Comparison of ENCODE assay signal across 22 mouse cellular contexts in the genomic region with DNA sequence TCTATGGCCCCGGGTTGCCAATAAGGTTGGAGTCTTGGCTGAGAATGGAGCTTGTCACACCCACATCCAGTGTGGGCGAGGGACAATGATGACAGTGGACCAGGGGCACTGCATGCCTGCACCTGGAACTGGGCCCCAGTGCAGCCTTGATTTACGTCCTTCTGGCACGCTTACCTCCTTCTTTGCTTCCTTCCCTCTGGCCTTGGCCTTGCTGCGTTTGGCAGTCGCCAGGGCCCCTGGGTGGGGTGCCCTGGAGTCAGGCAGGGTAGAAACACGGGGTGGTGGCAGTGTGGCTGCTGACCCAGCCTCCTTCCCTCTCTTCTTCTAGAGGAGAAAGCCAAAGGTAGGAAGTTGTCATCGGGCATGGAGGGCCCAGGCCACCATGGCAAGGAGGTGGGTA. TPM values are rescaled to one million over a fixed set of nuclear protein-coding genes. Genes with fewer than 3 reads are reported as not detected.
DNase-seq lines count a peak whose midpoint lies in the region; ATAC-seq and TF ChIP-seq lines count a peak whose summit lies in the region.
"Had no signal": no experiment of that assay in that cellular context is flagged by ENCODE, and none has a peak within 500 bp of the region (broad histone marks: within the 10 kb centered on the region; RNA-seq: fewer than 3 reads in every experiment).

No protein-coding gene starts in this region.

- peak; percentile 87 for DNase-seq in adrenal gland, adult 2 months
- DNase-seq in adrenal gland, postnatal 10 days: peak; percentile 67
- DNase-seq in fat pad, adult 2 months (ENCODE audit: extremely low read depth, low read depth, low spot score): peak; percentile 18
- DNase-seq in heart, adult 11 months: no peak
- DNase-seq in thymus, adult 2 months: no peak
- DNase-seq: cerebellum, adult 2 months; cerebellum, postnatal 10 days; gastrocnemius, postnatal 14 days; heart, postnatal 4 days; kidney, adult 18-20 months had no signal

- H3K9ac ChIP-seq in hindbrain, embryonic 12.5 days: 0 out of 2 replicates have a peak overlapping the region, but pooled peaks have one; percentile 6
- H3K9ac ChIP-seq in hindbrain, embryonic 16.5 days (ENCODE audit: low read depth, low read length): no peak overlapping the region
- H3K9ac ChIP-seq: forebrain, embryonic 15.5 days; heart, embryonic 13.5 days; hindbrain, embryonic 13.5 days; intestine, embryonic 15.5 days had no signal

- H3K36me3 ChIP-seq in hindbrain, embryonic 12.5 days: peaks cover 97% of the 10 kb centered on the region
- peaks cover 59% of the 10 kb centered on the region for H3K36me3 ChIP-seq in hindbrain, embryonic 16.5 days (ENCODE audit: control insufficient read depth, insufficient read depth, low read length)
- peaks cover 13% of the 10 kb centered on the region for H3K36me3 ChIP-seq in thymus, adult 2 months (ENCODE audit: control insufficient read depth, insufficient read depth, low read length)

- WGBS in hindbrain, embryonic 12.5 days: 83% methylated on average over 8 of the region's 8 CpGs
- WGBS in hindbrain, embryonic 16.5 days: 77% methylated on average over 8 of the region's 8 CpGs
- WGBS in thymus, adult 2 months: 87% methylated on average over 8 of the region's 8 CpGs

- H3K4me1 ChIP-seq in hindbrain, embryonic 12.5 days: no peaks in the 10 kb centered on the region
- H3K4me1 ChIP-seq in hindbrain, embryonic 16.5 days (ENCODE audit: control insufficient read depth, insufficient read depth, low read depth, low read length): no peaks in the 10 kb centered on the region
- H3K4me1 ChIP-seq in thymus, adult 2 months (replicated peaks; ENCODE audit: control insufficient read depth, insufficient read depth, low read length): no peaks in the 10 kb centered on the region
- H3K4me1 ChIP-seq: embryonic facial prominence, embryonic 10.5 days; forebrain, embryonic 10.5 days; forebrain, embryonic 15.5 days; heart, embryonic 13.5 days; intestine, embryonic 15.5 days had no signal

- no peak for ATAC-seq in hindbrain, embryonic 12.5 days (ENCODE audit: low FRiP score)
- ATAC-seq in hindbrain, embryonic 16.5 days: no peak
- ATAC-seq: activated CD4-positive, CD25-positive, alpha-beta regulatory T cell, adult 4 months; forebrain, embryonic 15.5 days; intestine, embryonic 15.5 days; Patski had no signal

- H3K4me2 ChIP-seq in hindbrain, embryonic 12.5 days (replicated peaks): no peak overlapping the region
- H3K4me2 ChIP-seq in hindbrain, embryonic 16.5 days (ENCODE audit: low read length): no peak overlapping the region
- H3K4me2 ChIP-seq: forebrain, embryonic 15.5 days; heart, embryonic 13.5 days; hindbrain, embryonic 13.5 days; intestine, embryonic 15.5 days had no signal

- TF ChIP-seq CTCF in thymus, adult 2 months (IDR thresholded peaks at IDR 0.05; ENCODE audit: borderline replicate concordance, control insufficient read depth, extremely low read depth, insufficient read depth, low read length, poor library complexity): no peak

- no peak overlapping the region for H3K27ac ChIP-seq in hindbrain, embryonic 12.5 days
- H3K27ac ChIP-seq in hindbrain, embryonic 16.5 days (ENCODE audit: low read depth, low read length): no peak overlapping the region
- no peak overlapping the region for H3K27ac ChIP-seq in thymus, adult 2 months (ENCODE audit: control insufficient read depth, insufficient read depth, low read length)
- H3K27ac ChIP-seq: embryonic facial prominence, embryonic 10.5 days; forebrain, embryonic 10.5 days; forebrain, embryonic 15.5 days; heart, embryonic 13.5 days; hindbrain, embryonic 13.5 days; intestine, embryonic 15.5 days had no signal

- H3K9me3 ChIP-seq in hindbrain, embryonic 12.5 days (replicated peaks): no peaks in the 10 kb centered on the region
- H3K9me3 ChIP-seq in hindbrain, embryonic 16.5 days (ENCODE audit: control insufficient read depth, low read length): no peaks in the 10 kb centered on the region
- H3K9me3 ChIP-seq: embryonic facial prominence, embryonic 10.5 days; forebrain, embryonic 10.5 days; forebrain, embryonic 15.5 days; heart, embryonic 13.5 days; hindbrain, embryonic 13.5 days; intestine, embryonic 15.5 days had no signal

- H3K27me3 ChIP-seq in hindbrain, embryonic 12.5 days: no peaks in the 10 kb centered on the region
- no peaks in the 10 kb centered on the region for H3K27me3 ChIP-seq in hindbrain, embryonic 16.5 days (replicated peaks; ENCODE audit: control insufficient read depth, insufficient read depth, low read length)
- no peaks in the 10 kb centered on the region for H3K27me3 ChIP-seq in thymus, adult 2 months (ENCODE audit: control insufficient read depth, insufficient read depth, low read length)
- H3K27me3 ChIP-seq: CH12.LX; forebrain, embryonic 15.5 days; heart, embryonic 13.5 days; hindbrain, embryonic 13.5 days; intestine, embryonic 15.5 days; Patski had no signal

- TF ChIP-seq POLR2A in thymus, adult 2 months (IDR thresholded peaks at IDR 0.05; ENCODE audit: control insufficient read depth, extremely low read depth, insufficient read depth, low read length, poor library complexity): no peak

- H3K4me3 ChIP-seq in hindbrain, embryonic 12.5 days: no peak overlapping the region
- no peak overlapping the region for H3K4me3 ChIP-seq in hindbrain, embryonic 16.5 days (ENCODE audit: low read length)
- no peak overlapping the region for H3K4me3 ChIP-seq in thymus, adult 2 months (ENCODE audit: control insufficient read depth, insufficient read depth, low read length)
- H3K4me3 ChIP-seq: embryonic facial prominence, embryonic 10.5 days; forebrain, embryonic 10.5 days; forebrain, embryonic 15.5 days; heart, embryonic 13.5 days; hindbrain, embryonic 13.5 days; intestine, embryonic 15.5 days had no signal

RNA-seq across cellular contexts. Expression of a gene that starts 47.6 kb away (rescaled TPM):
- polyA plus RNA-seq in hindbrain, embryonic 12.5 days (2016; fragmentation: Nextera tagmentation; extraction: Ambion mirVana): 58.5 and 60.2 TPM in 2 replicates
- 87.4 and 98.0 TPM in 2 replicates for polyA plus RNA-seq in hindbrain, embryonic 16.5 days (2015; fragmentation: Nextera tagmentation; extraction: Ambion mirVana)
- 10 to 100 TPM; 20.9 to 32.0 TPM for total RNA-seq in adrenal gland, adult 2 months (2021)
- polyA plus RNA-seq in adrenal gland, adult 2 months (2012; rRNA removed): 48.8 and 69.9 TPM in 2 replicates
- 10 to 100 TPM; 17.2 to 24.0 TPM for total RNA-seq in adrenal gland, postnatal 10 days (2021)
- 1.2 and 1.5 TPM in 2 replicates for polyA plus RNA-seq in thymus, adult 2 months (2012; rRNA removed)
- total RNA-seq: CH12.LX; granulocyte monocyte progenitor cell, adult 5-6 weeks had no signal

Comparison
In these comparisons a context has a peak if more than half of its experiments do, and no peak if none do; other contexts are left out.
1. DNase-seq: peak in adrenal gland, adult 2 months (single experiment), adrenal gland, postnatal 10 days (single experiment) and fat pad, adult 2 months (single experiment); none in heart, adult 11 months (single experiment) and thymus, adult 2 months (single experiment).
2. RNA of a gene that starts 47.6 kb away (polyA plus RNA-seq): 87.4 to 98.0 TPM in hindbrain, embryonic 16.5 days, 58.5 to 60.2 TPM in hindbrain, embryonic 12.5 days and 48.8 to 69.9 TPM in adrenal gland, adult 2 months; 1.2 to 1.5 TPM in thymus, adult 2 months; every median in the first group is over 10 times any median in the second.